Mouse (Mus musculus): ENCODE measurements around the gene Mob3b. TPM values are rescaled to one million over a fixed set of nuclear protein-coding genes. Genes with fewer than 3 reads are reported as not detected.

Gene Mob3b
- polyA plus RNA-seq, 1 experiment = 2.6 TPM

DNA sequence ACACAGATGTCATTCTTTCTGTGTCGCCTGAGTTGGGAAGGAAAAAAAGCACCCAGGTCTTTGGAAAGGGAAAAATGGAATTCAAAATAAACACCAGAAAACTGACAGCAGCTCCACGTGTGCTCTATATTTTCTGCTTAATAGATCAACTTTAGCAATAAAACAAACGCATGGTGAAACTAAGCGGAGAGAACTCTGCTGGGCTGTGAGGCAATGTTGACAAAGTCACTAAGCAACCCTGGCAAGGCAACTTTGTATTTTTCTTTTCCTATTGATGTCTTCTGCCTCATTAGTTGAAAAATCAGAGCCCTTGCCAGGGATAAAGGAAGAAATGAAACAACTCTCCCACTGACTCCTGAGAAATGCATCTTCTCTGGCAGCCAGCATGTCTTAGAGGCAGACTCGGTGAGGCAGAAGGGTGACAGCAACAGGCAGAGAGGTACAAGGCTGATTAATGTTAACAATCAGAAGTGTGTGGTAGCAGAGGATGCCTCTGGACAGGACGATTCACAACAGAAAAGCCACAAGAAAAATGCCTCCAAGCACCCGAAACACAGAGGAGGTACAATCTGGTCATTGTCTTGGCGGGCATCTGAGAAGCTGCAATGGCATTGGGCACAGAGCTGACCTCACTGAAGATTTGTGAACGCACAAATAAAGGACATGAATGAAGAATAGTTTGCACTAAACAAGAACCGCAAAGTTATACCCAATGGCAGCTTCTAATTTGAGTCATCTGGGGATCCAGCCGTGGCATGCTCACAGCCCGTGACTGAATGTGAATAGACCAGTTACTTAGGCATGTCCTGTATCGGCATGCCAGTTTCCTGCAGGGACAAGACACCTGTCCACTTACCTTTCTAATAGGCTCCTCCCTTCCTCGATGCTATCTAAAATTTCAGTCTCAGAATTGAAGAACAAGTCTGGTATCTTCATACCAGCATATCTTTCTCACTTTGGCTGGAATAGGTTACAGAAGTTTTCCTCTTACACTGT lies 67.7 kb downstream of the Mob3b start:
- TF ChIP-seq POLR2A (IDR thresholded peaks at IDR 0.05; ENCODE audit: control insufficient read depth, extremely low read depth, insufficient read depth, low read length, poor library complexity) (no peak), CTCF (IDR thresholded peaks at IDR 0.05; ENCODE audit: borderline replicate concordance, control insufficient read depth, extremely low read depth, insufficient read depth, low read length, poor library complexity) (no peak)
- Histone ChIP-seq H3K4me3 (ENCODE audit: control insufficient read depth, insufficient read depth, low read length) (no peak overlapping the region), H3K36me3 (ENCODE audit: control insufficient read depth, insufficient read depth, low read length) (no peaks in the 10 kb centered on the region), H3K27ac (ENCODE audit: control insufficient read depth, insufficient read depth, low read length) (no peak overlapping the region), H3K4me1 (replicated peaks; ENCODE audit: control insufficient read depth, insufficient read depth, low read length) (no peaks in the 10 kb centered on the region), H3K27me3 (ENCODE audit: control insufficient read depth, insufficient read depth, low read length) (no peaks in the 10 kb centered on the region)
- 94% methylated on average over 14 of the region's 14 CpGs for WGBS
- no peak for DNase-seq

- 87% methylated on average over 7 of the region's 7 CpGs for WGBS
- no peaks in the 10 kb centered on the region for H3K4me1 ChIP-seq (replicated peaks; ENCODE audit: control insufficient read depth, insufficient read depth, low read length)
- no peak overlapping the region for H3K27ac ChIP-seq (ENCODE audit: control insufficient read depth, insufficient read depth, low read length)
- H3K36me3 ChIP-seq (ENCODE audit: control insufficient read depth, insufficient read depth, low read length) = no peaks in the 10 kb centered on the region
- TF ChIP-seq CTCF (IDR thresholded peaks at IDR 0.05; ENCODE audit: borderline replicate concordance, control insufficient read depth, extremely low read depth, insufficient read depth, low read length, poor library complexity) = no peak
- no peak for TF ChIP-seq POLR2A (IDR thresholded peaks at IDR 0.05; ENCODE audit: control insufficient read depth, extremely low read depth, insufficient read depth, low read length, poor library complexity)
- no peak overlapping the region for H3K4me3 ChIP-seq (ENCODE audit: control insufficient read depth, insufficient read depth, low read length)
- H3K27me3 ChIP-seq (ENCODE audit: control insufficient read depth, insufficient read depth, low read length) = no peaks in the 10 kb centered on the region
- no peak for DNase-seq
Measured at GRCm38 (mm10) chr4:35086067-35086700, 71.1 kb downstream of the Mob3b start.

DNA sequence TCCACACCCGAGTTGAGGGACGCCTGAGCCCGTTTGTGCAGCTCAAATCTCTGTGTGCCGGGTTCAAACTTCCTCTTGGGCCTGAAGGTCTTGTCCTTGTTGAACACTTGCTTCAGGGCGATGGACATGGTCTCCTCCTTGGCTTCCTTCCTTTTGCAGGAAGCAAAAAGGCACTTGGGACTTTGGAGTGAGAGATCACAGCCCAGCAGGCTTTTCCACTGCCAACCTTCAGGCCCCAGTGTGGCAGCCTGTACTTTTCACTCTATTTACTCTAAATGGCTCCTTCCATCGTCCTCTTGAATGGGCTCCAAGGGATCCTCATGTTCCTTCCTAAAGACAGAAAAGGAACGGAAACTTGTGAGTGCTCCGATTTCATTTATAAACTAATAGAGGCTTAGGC lies 73.2 kb downstream of the Mob3b start:
- Histone ChIP-seq H3K27me3 (ENCODE audit: control insufficient read depth, insufficient read depth, low read length) (no peaks in the 10 kb centered on the region), H3K4me3 (ENCODE audit: control insufficient read depth, insufficient read depth, low read length) (no peak overlapping the region), H3K27ac (ENCODE audit: control insufficient read depth, insufficient read depth, low read length) (no peak overlapping the region), H3K36me3 (ENCODE audit: control insufficient read depth, insufficient read depth, low read length) (no peaks in the 10 kb centered on the region), H3K4me1 (replicated peaks; ENCODE audit: control insufficient read depth, insufficient read depth, low read length) (no peaks in the 10 kb centered on the region)
- TF ChIP-seq POLR2A (IDR thresholded peaks at IDR 0.05; ENCODE audit: control insufficient read depth, extremely low read depth, insufficient read depth, low read length, poor library complexity) (no peak), CTCF (IDR thresholded peaks at IDR 0.05; ENCODE audit: borderline replicate concordance, control insufficient read depth, extremely low read depth, insufficient read depth, low read length, poor library complexity) (no peak)
- DNase-seq = no peak
- 95% methylated on average over 8 of the region's 8 CpGs for WGBS

DNA sequence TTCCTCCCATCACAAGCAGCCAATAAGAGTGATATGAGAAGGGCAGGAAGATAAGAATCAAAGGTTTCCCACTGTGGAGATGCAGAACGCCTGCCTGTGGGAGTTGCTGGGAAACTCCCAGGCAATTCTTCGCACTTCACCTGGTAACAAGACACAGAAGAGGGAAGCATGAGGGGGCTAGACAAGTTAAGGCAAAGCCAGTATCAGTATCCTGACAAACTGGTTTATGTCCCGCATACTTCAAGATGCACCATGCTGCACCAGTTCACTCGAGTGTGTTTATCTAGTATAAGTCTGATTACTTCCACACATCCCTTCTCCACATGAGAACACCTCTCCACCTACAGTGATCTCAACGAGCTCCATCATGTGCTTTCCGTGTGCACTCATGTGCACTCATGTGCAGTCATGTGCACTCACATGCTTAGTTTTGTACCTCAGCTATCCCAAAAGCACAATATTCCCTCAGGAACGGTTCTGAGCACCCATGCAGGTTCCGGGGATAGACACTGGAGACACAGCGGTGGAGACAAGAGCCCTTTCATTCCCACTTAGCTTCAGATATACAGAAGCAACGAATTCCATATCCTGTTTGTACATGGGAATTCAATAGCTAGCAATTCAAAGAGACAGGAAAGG lies 74.7 kb downstream of the Mob3b start:
- TF ChIP-seq POLR2A (IDR thresholded peaks at IDR 0.05; ENCODE audit: control insufficient read depth, extremely low read depth, insufficient read depth, low read length, poor library complexity) (no peak), CTCF (IDR thresholded peaks at IDR 0.05; ENCODE audit: borderline replicate concordance, control insufficient read depth, extremely low read depth, insufficient read depth, low read length, poor library complexity) (no peak)
- no peaks in the 10 kb centered on the region for H3K27me3 ChIP-seq (ENCODE audit: control insufficient read depth, insufficient read depth, low read length)
- 90% methylated on average over 10 of the region's 10 CpGs for WGBS
- no peak overlapping the region for H3K27ac ChIP-seq (ENCODE audit: control insufficient read depth, insufficient read depth, low read length)
- H3K4me1 ChIP-seq (replicated peaks; ENCODE audit: control insufficient read depth, insufficient read depth, low read length) = no peaks in the 10 kb centered on the region
- DNase-seq = no peak
- no peak overlapping the region for H3K4me3 ChIP-seq (ENCODE audit: control insufficient read depth, insufficient read depth, low read length)
- H3K36me3 ChIP-seq (ENCODE audit: control insufficient read depth, insufficient read depth, low read length) = no peaks in the 10 kb centered on the region

DNA sequence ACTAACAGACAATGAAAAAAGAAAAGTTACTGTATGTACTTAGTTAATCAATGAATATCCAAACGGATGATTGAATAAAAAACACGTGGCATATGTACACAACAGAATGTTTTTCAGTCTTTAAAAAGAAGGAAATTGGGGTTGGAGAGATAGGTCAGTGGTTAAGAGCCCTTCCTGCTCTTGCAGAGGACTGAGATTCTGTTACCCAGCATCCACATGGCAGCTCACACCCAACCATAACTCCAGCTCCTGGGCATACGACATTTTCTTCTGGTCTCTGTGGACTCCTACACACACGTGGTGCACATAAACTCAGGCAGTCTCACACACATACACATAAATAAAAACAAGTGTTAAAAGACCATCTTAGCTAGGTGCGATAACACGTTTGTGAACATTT lies 77.0 kb downstream of the Mob3b start:
- Histone ChIP-seq H3K27ac (ENCODE audit: control insufficient read depth, insufficient read depth, low read length) (no peak overlapping the region), H3K27me3 (ENCODE audit: control insufficient read depth, insufficient read depth, low read length) (no peaks in the 10 kb centered on the region), H3K4me1 (replicated peaks; ENCODE audit: control insufficient read depth, insufficient read depth, low read length) (no peaks in the 10 kb centered on the region), H3K36me3 (ENCODE audit: control insufficient read depth, insufficient read depth, low read length) (no peaks in the 10 kb centered on the region), H3K4me3 (ENCODE audit: control insufficient read depth, insufficient read depth, low read length) (no peak overlapping the region)
- WGBS = 49% methylated on average over 6 of the region's 6 CpGs
- no peak for TF ChIP-seq CTCF (IDR thresholded peaks at IDR 0.05; ENCODE audit: borderline replicate concordance, control insufficient read depth, extremely low read depth, insufficient read depth, low read length, poor library complexity)
- DNase-seq = no peak

DNA sequence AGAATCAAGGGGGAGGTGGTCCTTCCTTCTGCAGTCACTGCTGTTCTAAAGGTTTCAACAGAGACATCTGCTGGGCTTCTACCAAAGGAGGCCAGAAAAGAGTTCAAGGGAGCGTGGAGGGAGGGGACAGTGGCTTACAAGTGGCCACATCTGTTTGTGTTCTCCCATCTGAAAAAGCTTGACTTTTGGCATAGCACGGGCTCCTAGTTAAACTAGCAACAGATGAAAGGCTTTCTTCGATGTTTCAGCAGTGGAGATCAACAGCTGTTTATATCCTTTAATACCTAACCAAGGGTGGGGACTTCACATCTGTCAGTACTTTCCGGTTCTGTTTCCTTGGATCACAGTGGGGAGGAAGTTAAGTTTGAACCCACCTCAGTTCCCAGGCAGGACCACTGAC lies 88.5 kb downstream of the Mob3b start:
- Histone ChIP-seq H3K4me1 (replicated peaks; ENCODE audit: control insufficient read depth, insufficient read depth, low read length) (no peaks in the 10 kb centered on the region; the same call in 1 of the 2 replicates), H3K27ac (ENCODE audit: control insufficient read depth, insufficient read depth, low read length) (no peak overlapping the region), H3K36me3 (ENCODE audit: control insufficient read depth, insufficient read depth, low read length) (no peaks in the 10 kb centered on the region), H3K4me3 (ENCODE audit: control insufficient read depth, insufficient read depth, low read length) (no peak overlapping the region), H3K27me3 (ENCODE audit: control insufficient read depth, insufficient read depth, low read length) (no peaks in the 10 kb centered on the region)
- no peak for DNase-seq
- TF ChIP-seq CTCF (IDR thresholded peaks at IDR 0.05; ENCODE audit: borderline replicate concordance, control insufficient read depth, extremely low read depth, insufficient read depth, low read length, poor library complexity) (no peak), POLR2A (IDR thresholded peaks at IDR 0.05; ENCODE audit: control insufficient read depth, extremely low read depth, insufficient read depth, low read length, poor library complexity) (no peak)
- WGBS = 55% methylated on average over 4 of the region's 4 CpGs
